Mouse (Mus musculus) adrenal gland, postnatal 36 days (tissue): Measurements from ENCODE around the gene Fam219a. TPM values are rescaled to one million over a fixed set of nuclear protein-coding genes. Genes with fewer than 3 reads are reported as not detected.

Experiments used
- DNase-seq, 2 experiments: peaks; one replicate each; pipeline ENCODE4 v3.0.0; 2021; ENCODE audit warnings: mixed read lengths in 1 of 2
- long read RNA-seq, 2 experiments: library from polyadenylated mRNA; stranded (forward); transcript quantifications; one replicate each; pipeline ENCODE4 v2.0.0; 2021; ENCODE audit warnings: borderline sequencing depth in 2 of 2
- total RNA-seq, 2 experiments: library from RNA; stranded (reverse); gene quantifications; 2 replicates each; pipeline ENCODE4 v1.2.3; 2021

Fam219a gene
- total RNA-seq, result 10 to 100 TPM; 14.7 to 20.5 TPM
- long read RNA-seq, experiment 1, partial matches to known transcripts, result 0 of 5 reads
- long read RNA-seq, experiment 1, other reads (novel, unspliced or antisense), result 3 of 5 reads
- long read RNA-seq, experiment 2, partial matches to known transcripts, result 0 of 2 reads
- long read RNA-seq, experiment 2, other reads (novel, unspliced or antisense), result 1 of 2 reads

GRCm38 (mm10) chr4:41569411-41569885 is at the start of gene Fam219a, which contains the start of gene Dnaic1:
Gene Fam219a (minus strand): TSS chr4:41569538.
Gene Dnaic1 (plus strand): TSS chr4:41569775.
- peak; percentile 99 for DNase-seq

- DNase-seq, result no peak
These were observed 46.6 kb upstream of the Fam219a start for GRCm38 (mm10) chr4:41615661-41616599.

- DNase-seq, result peak; percentile 75 to 82
These were observed 44.8 kb upstream of the Fam219a start for GRCm38 (mm10) chr4:41614156-41614555.

GRCm38 (mm10) chr4:41612166-41612565 is 42.8 kb upstream of the Fam219a start:
- no peak for DNase-seq

GRCm38 (mm10) chr4:41610594-41610980 is 41.2 kb upstream of the Fam219a start:
- no peak for DNase-seq

GRCm38 (mm10) chr4:41609681-41610593 is 40.6 kb upstream of the Fam219a start:
- no peak for DNase-seq

- peak; percentile 73 to 80 for DNase-seq
These were observed 37.4 kb upstream of the Fam219a start for GRCm38 (mm10) chr4:41606784-41607183.

GRCm38 (mm10) chr4:41604476-41605396 is 35.4 kb upstream of the Fam219a start:
- DNase-seq, result peak in 1 of 2 experiments; percentile 39

GRCm38 (mm10) chr4:41602818-41603217 is 33.5 kb upstream of the Fam219a start:
- DNase-seq, result no peak

- DNase-seq, result no peak
These were observed 14.0 kb upstream of the Fam219a start for GRCm38 (mm10) chr4:41583353-41583752.

- DNase-seq, result no peak
These were observed 6.6 kb upstream of the Fam219a start for GRCm38 (mm10) chr4:41575914-41576313.

- no peak for DNase-seq
These were observed 4.2 kb upstream of the Fam219a start for GRCm38 (mm10) chr4:41573492-41573891.

GRCm38 (mm10) chr4:41571490-41571889 is 2.2 kb upstream of the Fam219a start:
- peak in 1 of 2 experiments; percentile 21 for DNase-seq

GRCm38 (mm10) chr4:41568682-41569410 is 492 bp downstream of the Fam219a start:
- DNase-seq, result peak; percentile 31 to 47

GRCm38 (mm10) chr4:41568239-41568638 is 1.1 kb downstream of the Fam219a start:
- DNase-seq, result peak; percentile 42 to 60

- no peak for DNase-seq
These were observed 3.2 kb downstream of the Fam219a start for GRCm38 (mm10) chr4:41566123-41566522.

GRCm38 (mm10) chr4:41563297-41563696 is 6.0 kb downstream of the Fam219a start:
- DNase-seq, result no peak

GRCm38 (mm10) chr4:41557092-41557491 is 12.2 kb downstream of the Fam219a start:
- no peak for DNase-seq

GRCm38 (mm10) chr4:41556311-41556953 is 12.9 kb downstream of the Fam219a start:
- no peak for DNase-seq
